Mouse (Mus musculus) heart, postnatal 0 days (tissue): ENCODE measurements around the gene Fes. TPM values are rescaled to one million over a fixed set of nuclear protein-coding genes. Genes with fewer than 3 reads are reported as not detected.

Experiments used
- ATAC-seq: fragments of 200-750 bp; cut with Nextera tagmentation; 2 replicates; pipeline ENCODE4 v1.8.0; 2017; ENCODE audit warnings: low read depth, moderate number of reproducible peaks, moderate library complexity; ENCODE audit not compliant: insufficient read depth
- DNase-seq: peaks from one replicate; pipeline ENCODE4 v3.0.0-alpha.2; 2016; ENCODE audit warnings: low spot score
- H3K27ac ChIP-seq: fragments of 300-500 bp; sonication (generic); 2 replicates; pipeline ENCODE4 v1.5.1; 2014; ENCODE audit warnings: low read depth, mild to moderate bottlenecking
- H3K27me3 ChIP-seq: fragments of 300-500 bp; sonication (generic); 2 replicates; pipeline ENCODE4 v1.6.1; 2014; ENCODE audit warnings: low read length, mixed read lengths; ENCODE audit not compliant: control insufficient read depth, insufficient read depth
- H3K36me3 ChIP-seq: fragments of 300-500 bp; sonication (generic); replicated peaks from 2 replicates; pipeline ENCODE4 v1.6.1; 2014; ENCODE audit warnings: low read length, mixed read lengths; ENCODE audit not compliant: control insufficient read depth, insufficient read depth
- H3K4me1 ChIP-seq: fragments of 300-500 bp; sonication (generic); 2 replicates; pipeline ENCODE4 v1.6.1; 2014; ENCODE audit warnings: antibody characterized with exemption; ENCODE audit not compliant: control insufficient read depth, insufficient read depth
- H3K4me2 ChIP-seq: fragments of 300-500 bp; sonication (generic); 2 replicates; pipeline ENCODE4 v1.6.1; 2014; ENCODE audit warnings: low read depth, mild to moderate bottlenecking, low read length, moderate library complexity
- H3K4me3 ChIP-seq: fragments of 300-500 bp; sonication (generic); 2 replicates; pipeline ENCODE4 v1.5.1; 2014; ENCODE audit warnings: low read depth, low read length
- H3K9ac ChIP-seq: fragments of 300-500 bp; sonication (generic); replicated peaks from 2 replicates; pipeline ENCODE4 v1.6.1; 2014; ENCODE audit warnings: low read depth, low read length, mixed read lengths
- H3K9me3 ChIP-seq: fragments of 300-500 bp; sonication (generic); replicated peaks from 2 replicates; pipeline ENCODE4 v1.6.1; 2016; ENCODE audit warnings: low read length; ENCODE audit not compliant: control insufficient read depth
- CTCF ChIP-seq: IDR thresholded peaks from 2 replicates; pipeline ENCODE4 v1.5.1; 2016; ENCODE audit warnings: antibody characterized with exemption, control low read depth, low read depth
- EP300 ChIP-seq: IDR thresholded peaks from 2 replicates; pipeline ENCODE4 v1.6.1; 2016; ENCODE audit warnings: antibody characterized with exemption, low read depth
- WGBS: fragments of 180-500 bp; shearing (Covaris S2); extraction: QIAGEN DNeasy Blood & Tissue Kit; methylation state at CpG from one replicate; pipeline ENCODE4 v1.1.7; 2014; 5-methylcytosine and 5-hydroxymethylcytosine counted together
- polyA plus RNA-seq: library from polyadenylated mRNA; unstranded; fragments of >200 nt; fragmentation: Nextera tagmentation; extraction: Ambion mirVana; gene quantifications from 2 replicates; pipeline ENCODE4 v1.2.1, GENCODE M21; 2015
- total RNA-seq: library from RNA; depleted of rRNA; stranded (reverse); fragments of >200 nt; gene quantifications from 2 replicates; pipeline ENCODE4 v1.2.3, GENCODE M21; 2014; ENCODE audit warnings: low replicate concordance

Fes gene
- total and polyA plus RNA-seq, 2 experiments from 2014 or later, result 9.7 to 13.5 TPM

DNA sequence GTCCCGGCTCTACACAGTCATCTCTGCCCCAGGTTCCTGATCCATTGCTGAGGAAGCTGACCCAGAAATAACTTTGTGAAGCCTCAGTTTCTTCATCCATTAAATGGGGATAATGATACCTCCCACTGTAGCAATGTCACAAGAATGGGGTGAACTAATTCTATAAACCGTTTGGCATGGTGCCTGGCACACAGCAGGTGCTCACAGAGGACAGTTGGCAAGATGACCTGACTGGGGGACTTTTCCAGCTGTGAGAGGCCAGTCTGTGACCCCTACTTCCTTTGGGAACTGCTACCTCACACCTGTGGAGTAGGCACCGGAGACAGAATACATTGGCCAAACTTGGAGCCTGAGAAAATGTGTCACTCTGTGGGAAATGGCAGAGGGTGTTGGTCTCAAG, 30.3 kb upstream of the Fes start:
- Histone ChIP-seq H3K36me3 (no peaks in the 10 kb centered on the region), H3K27me3 (no peaks in the 10 kb centered on the region), H3K4me1 (0 out of 2 replicates have a peak, but pooled peaks cover 6% of the 10 kb centered on the region), H3K9me3 (no peaks in the 10 kb centered on the region), H3K9ac (no peak overlapping the region), H3K4me3 (no peak overlapping the region), H3K4me2 (no peak overlapping the region), H3K27ac (no peak overlapping the region)
- TF ChIP-seq CTCF, result no peak
- no peak for TF ChIP-seq EP300
- 85% methylated on average over 3 of the region's 3 CpGs for WGBS
- no peak for ATAC-seq
- DNase-seq, result no peak

DNA sequence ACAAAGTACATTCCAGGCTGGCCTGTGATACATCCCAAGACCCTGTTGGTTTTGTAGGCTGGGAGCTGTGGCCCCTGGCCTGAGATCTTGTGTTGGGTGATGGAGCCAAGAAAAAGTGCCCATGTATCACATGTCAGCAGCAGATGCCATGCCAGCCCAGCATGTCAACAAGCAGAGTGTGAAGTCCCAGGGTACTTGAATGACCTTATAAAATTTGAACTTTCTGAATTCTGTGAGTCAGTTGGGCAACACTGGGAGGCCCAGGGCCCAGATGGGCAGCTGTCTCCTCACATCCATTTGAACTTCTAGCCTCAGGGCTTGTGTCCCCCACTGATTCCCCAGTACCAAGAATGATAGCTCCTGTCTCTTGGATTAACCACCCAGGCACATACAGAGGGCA, 29.9 kb upstream of the Fes start:
- Histone ChIP-seq H3K9me3 (no peaks in the 10 kb centered on the region), H3K9ac (no peak overlapping the region), H3K4me3 (no peak overlapping the region), H3K4me1 (0 out of 2 replicates have a peak, but pooled peaks cover 6% of the 10 kb centered on the region), H3K27ac (no peak overlapping the region), H3K4me2 (no peak overlapping the region), H3K36me3 (no peaks in the 10 kb centered on the region), H3K27me3 (no peaks in the 10 kb centered on the region)
- no peak for DNase-seq
- TF ChIP-seq EP300, result no peak
- no peak for TF ChIP-seq CTCF
- ATAC-seq, result no peak

DNA sequence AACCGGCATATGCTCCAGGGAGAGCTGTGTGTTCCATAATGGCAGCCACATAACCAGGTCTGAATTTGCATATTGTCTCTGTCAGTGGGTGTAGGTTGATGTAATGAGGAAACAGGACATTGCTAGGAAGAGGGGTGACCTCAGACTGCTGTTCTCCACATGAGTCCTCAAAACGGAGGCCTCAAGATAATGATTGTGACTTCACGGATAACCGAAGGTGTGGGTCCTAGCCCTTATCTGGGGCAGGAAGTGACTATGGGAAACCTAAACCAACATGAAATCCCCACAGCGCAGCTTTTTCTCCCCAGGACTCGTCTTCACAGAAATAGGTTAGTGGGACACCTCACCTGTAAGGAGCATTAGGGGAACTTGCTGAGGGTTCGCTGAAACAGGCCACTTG, 29.2 kb upstream of the Fes start:
- DNase-seq (no peak), ATAC-seq (no peak)
- Histone ChIP-seq H3K36me3 (no peaks in the 10 kb centered on the region), H3K4me3 (no peak overlapping the region), H3K9ac (no peak overlapping the region), H3K27me3 (no peaks in the 10 kb centered on the region), H3K27ac (no peak overlapping the region), H3K4me2 (no peak overlapping the region), H3K4me1 (peaks cover 6% of the 10 kb centered on the region; the same call in 1 of the 2 replicates), H3K9me3 (no peaks in the 10 kb centered on the region)
- no peak for TF ChIP-seq CTCF
- no peak for TF ChIP-seq EP300
- WGBS, result 62% methylated on average over 7 of the region's 7 CpGs

DNA sequence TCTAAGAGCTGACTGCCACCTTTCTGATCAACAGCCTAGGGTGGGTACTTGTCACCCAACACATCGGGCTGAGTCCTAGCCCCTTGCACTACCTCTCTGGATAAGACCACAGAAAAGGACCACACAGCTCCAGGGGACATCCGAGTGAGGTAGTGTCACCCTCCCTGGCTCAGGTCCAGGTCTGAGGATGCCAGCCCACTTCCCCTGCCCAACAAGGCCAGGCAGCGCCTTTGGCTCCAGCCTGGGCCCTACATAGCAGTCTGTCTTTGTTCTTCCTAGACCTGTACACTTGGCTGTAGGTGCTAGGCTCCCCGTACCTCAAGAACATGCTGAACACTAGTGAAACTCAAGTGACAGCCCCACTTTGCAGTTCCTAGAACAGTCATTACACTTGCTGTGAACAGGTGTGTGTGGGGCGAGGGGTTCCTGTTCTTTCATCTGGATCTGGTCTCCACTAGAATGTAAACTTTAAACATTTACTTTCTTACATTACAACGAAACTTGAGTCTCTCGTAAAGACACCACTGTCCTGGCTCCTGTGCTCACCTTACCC, 26.6 kb upstream of the Fes start:
- ATAC-seq (no peak), DNase-seq (no peak)
- H3K4me2 ChIP-seq, result no peak overlapping the region
- no peak for TF ChIP-seq EP300
- no peak for TF ChIP-seq CTCF
- 70% methylated on average over 7 of the region's 7 CpGs for WGBS
- peaks cover 6% of the 10 kb centered on the region; the same call in 1 of the 2 replicates for H3K4me1 ChIP-seq
- no peak overlapping the region for H3K4me3 ChIP-seq
- no peaks in the 10 kb centered on the region for H3K9me3 ChIP-seq
- H3K27ac ChIP-seq, result no peak overlapping the region
- H3K9ac ChIP-seq, result no peak overlapping the region
- H3K27me3 ChIP-seq, result no peaks in the 10 kb centered on the region
- no peaks in the 10 kb centered on the region for H3K36me3 ChIP-seq

DNA sequence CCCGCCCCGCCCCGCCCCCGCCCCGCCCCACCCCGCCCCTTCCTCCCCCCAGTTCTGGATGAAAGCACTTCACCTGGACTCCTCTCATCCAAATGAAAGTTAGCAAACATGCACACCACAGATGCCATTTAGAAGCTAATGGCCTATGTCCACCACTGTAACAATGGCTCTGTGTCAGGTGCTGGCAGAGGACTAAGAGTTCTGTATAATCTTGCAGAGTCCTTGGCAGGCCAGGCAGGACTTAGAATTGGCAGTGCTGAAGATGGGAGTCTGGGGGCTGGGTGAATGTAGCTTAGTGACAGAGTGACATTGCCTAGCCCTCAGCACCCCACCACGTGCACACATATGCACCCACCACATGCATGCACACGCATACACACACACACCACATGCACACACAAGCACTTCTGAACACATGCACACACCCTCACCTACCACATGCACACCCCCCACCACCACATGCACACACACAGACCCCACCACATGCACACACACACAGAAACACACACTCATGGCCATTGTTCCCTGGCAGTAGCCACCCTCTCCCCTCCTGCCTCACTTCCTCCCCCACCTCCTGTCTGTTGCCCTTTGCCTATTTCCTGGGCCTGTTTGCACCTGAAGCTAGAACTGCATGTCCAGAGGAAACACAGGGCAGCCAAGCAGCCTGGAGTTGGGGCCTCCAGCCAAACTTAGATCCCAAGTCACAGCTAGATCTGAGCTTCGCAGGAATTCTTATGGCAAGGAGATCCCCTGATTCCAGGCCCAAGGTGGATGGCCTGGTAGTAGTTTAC, 26.0 kb upstream of the Fes start:
- H3K4me3 ChIP-seq, result no peak overlapping the region
- TF ChIP-seq CTCF (no peak), EP300 (no peak)
- WGBS, result 73% methylated on average over 9 of the region's 9 CpGs
- DNase-seq (no peak), ATAC-seq (no peak)
- no peak overlapping the region for H3K27ac ChIP-seq
- peaks cover 6% of the 10 kb centered on the region; the same call in 1 of the 2 replicates for H3K4me1 ChIP-seq
- no peaks in the 10 kb centered on the region for H3K9me3 ChIP-seq
- H3K36me3 ChIP-seq, result no peaks in the 10 kb centered on the region
- H3K27me3 ChIP-seq, result no peaks in the 10 kb centered on the region
- H3K9ac ChIP-seq, result no peak overlapping the region
- H3K4me2 ChIP-seq, result no peak overlapping the region
